Mouse (Mus musculus) lung, postnatal 36 days (tissue): ENCODE results near the gene Rmi2.
"Not testable (repeated sequence)": the region's sequence is repeated elsewhere in the genome, so short reads cannot be mapped to it uniquely, and the experiment has no call there.

Experiments
- DNase-seq: peaks from one replicate; pipeline ENCODE4 v3.0.0; 2022; ENCODE audit warnings: mixed read lengths

Gene Rmi2

GRCm38 (mm10) chr16:10827766-10828460, 6.9 kb upstream of the Rmi2 start:
- no peak for DNase-seq

GRCm38 (mm10) chr16:10828461-10828805, 6.4 kb upstream of the Rmi2 start:
- no peak for DNase-seq

GRCm38 (mm10) chr16:10834542-10834910, 333 bp upstream of the Rmi2 start:
- no peak for DNase-seq

- DNase-seq, result no peak
These were observed 1.5 kb downstream of the Rmi2 start for GRCm38 (mm10) chr16:10836388-10836787.

GRCm38 (mm10) chr16:10837250-10837649, 2.4 kb downstream of the Rmi2 start:
- DNase-seq, result no peak

GRCm38 (mm10) chr16:10837903-10838302, 3.0 kb downstream of the Rmi2 start:
- DNase-seq, result no peak

- peak; percentile 63 for DNase-seq
These were observed 3.8 kb downstream of the Rmi2 start for GRCm38 (mm10) chr16:10838487-10839245.

GRCm38 (mm10) chr16:10840018-10840417, 5.2 kb downstream of the Rmi2 start:
- no peak for DNase-seq

GRCm38 (mm10) chr16:10842282-10842855, 7.5 kb downstream of the Rmi2 start:
- no peak for DNase-seq

GRCm38 (mm10) chr16:10843486-10844318, 8.8 kb downstream of the Rmi2 start:
- peak; percentile 74 for DNase-seq

- no peak for DNase-seq
These were observed 9.4 kb downstream of the Rmi2 start for GRCm38 (mm10) chr16:10844319-10844670.

GRCm38 (mm10) chr16:10845952-10846351, 11.1 kb downstream of the Rmi2 start:
- DNase-seq, result no peak

- DNase-seq, result peak; percentile 89
These were observed 11.6 kb downstream of the Rmi2 start for GRCm38 (mm10) chr16:10846503-10846902.

GRCm38 (mm10) chr16:10849965-10850861, 15.4 kb downstream of the Rmi2 start:
- DNase-seq, result peak; percentile 90

- no peak for DNase-seq
These were observed 16.0 kb downstream of the Rmi2 start for GRCm38 (mm10) chr16:10850905-10851304.

- not testable (repeated sequence) for DNase-seq
These were observed 17.4 kb downstream of the Rmi2 start for GRCm38 (mm10) chr16:10852216-10852615.

GRCm38 (mm10) chr16:10859726-10860245, 24.9 kb downstream of the Rmi2 start:
- DNase-seq, result no peak

GRCm38 (mm10) chr16:10861408-10861807, 26.5 kb downstream of the Rmi2 start:
- peak; percentile 49 for DNase-seq

- no peak for DNase-seq
These were observed 30.2 kb downstream of the Rmi2 start for GRCm38 (mm10) chr16:10864833-10865591.

GRCm38 (mm10) chr16:10865592-10865987, 30.7 kb downstream of the Rmi2 start:
- peak; percentile 35 for DNase-seq

GRCm38 (mm10) chr16:10866841-10867240, 32.0 kb downstream of the Rmi2 start:
- no peak for DNase-seq
